Mouse (Mus musculus): ENCODE measurements around the gene Zc3h4. TPM values are rescaled to one million over a fixed set of nuclear protein-coding genes. Genes with fewer than 3 reads are reported as not detected.

The Zc3h4 gene
- polyA plus RNA-seq, 1 experiment from 2014 or later, result 26.1 TPM

DNA sequence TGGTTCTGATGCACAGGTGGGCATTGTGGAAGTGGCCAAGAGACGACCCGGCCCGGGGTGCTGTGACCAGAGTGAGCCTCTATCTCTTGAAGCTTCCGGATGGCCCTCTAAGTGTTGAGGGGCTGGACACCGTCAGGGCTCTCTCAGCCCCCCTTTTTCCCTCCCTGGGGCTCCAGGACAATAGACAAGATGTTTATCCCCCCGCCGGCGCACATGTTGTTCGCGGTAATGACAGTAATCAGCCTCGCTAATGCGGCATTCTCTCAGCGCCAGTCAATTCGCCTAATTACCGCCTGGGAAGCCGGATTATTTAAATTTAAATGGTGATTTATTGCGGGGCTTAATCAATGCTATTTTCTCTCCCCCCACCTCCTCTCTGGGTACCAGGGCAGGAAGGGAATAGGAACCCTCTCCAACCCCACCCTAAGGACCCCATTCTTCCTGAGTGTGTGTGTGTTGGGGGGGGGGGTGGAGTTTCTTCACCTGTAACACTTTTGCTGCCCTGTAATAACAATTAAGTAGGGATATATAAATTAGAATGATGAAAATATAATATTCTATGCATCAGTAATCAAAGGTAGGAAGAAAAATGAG is 71.5 kb downstream of the Zc3h4 start:
- Histone ChIP-seq H3K9ac (no peak overlapping the region), H3K4me2 (replicated peaks) (no peak overlapping the region), H3K9me3 (no peaks in the 10 kb centered on the region), H3K4me3 (no peak overlapping the region), H3K36me3 (no peaks in the 10 kb centered on the region), H3K27me3 (peaks cover 66% of the 10 kb centered on the region), H3K4me1 (peaks cover 13% of the 10 kb centered on the region), H3K27ac (no peak overlapping the region)
- WGBS, result 5% methylated on average over 17 of the region's 17 CpGs
- ATAC-seq (ENCODE audit: insufficient number of reproducible peaks, insufficient read depth, low FRiP score, low TSS enrichment), result no peak

DNA sequence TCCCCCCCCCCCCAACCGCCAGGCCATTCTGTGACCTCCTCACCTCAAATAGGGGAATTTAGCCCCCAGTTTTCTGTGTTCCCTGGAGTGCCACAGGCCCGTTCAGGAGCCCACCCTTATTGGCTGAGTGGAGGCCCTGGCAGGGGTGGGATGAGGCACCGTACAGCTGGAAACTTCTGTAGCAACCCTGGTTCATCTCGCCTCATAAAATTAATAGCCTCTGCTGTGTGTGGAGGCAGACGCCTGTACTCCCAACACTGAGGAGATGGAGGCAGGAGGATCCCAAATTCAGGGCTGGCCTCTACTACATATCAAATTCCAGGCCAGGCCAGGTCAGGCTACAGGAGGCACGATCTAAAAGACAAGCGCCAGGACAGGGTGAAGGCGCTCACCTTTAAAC is 73.1 kb downstream of the Zc3h4 start:
- Histone ChIP-seq H3K4me1 (peaks cover 13% of the 10 kb centered on the region), H3K4me2 (replicated peaks) (no peak overlapping the region), H3K27me3 (peaks cover 72% of the 10 kb centered on the region), H3K27ac (no peak overlapping the region), H3K36me3 (no peaks in the 10 kb centered on the region), H3K9me3 (no peaks in the 10 kb centered on the region), H3K9ac (no peak overlapping the region), H3K4me3 (no peak overlapping the region)
- 53% methylated on average over 8 of the region's 8 CpGs for WGBS
- no peak for ATAC-seq (ENCODE audit: insufficient number of reproducible peaks, insufficient read depth, low FRiP score, low TSS enrichment)

DNA sequence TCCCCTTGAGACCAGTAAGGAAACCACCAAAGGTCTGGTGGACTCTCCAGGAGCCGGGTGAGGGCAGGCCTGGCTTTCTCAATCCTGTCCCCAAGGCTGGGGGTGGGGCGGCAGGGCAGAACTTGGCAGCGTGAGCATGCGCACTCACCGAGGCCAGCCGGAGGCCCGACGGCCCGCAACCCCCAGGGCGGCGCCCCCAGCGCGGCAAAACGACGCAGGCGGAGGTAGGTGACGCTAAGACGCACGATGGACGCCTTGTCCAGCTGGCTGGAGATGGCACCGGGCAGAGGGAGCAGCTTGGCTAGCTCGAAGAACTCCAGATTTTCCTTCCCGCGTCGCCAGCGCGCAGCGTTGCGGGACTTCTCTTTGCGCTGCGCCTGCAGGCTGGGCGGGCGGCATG is 73.7 kb downstream of the Zc3h4 start:
- Histone ChIP-seq H3K4me3 (peak overlapping the region; percentile 17; the same call in 1 of the 2 replicates), H3K27ac (no peak overlapping the region), H3K9ac (0 out of 2 replicates have a peak overlapping the region, but pooled peaks have one; percentile 19), H3K36me3 (no peaks in the 10 kb centered on the region), H3K4me2 (replicated peaks) (peak overlapping the region; percentile 33), H3K4me1 (peaks cover 13% of the 10 kb centered on the region), H3K9me3 (no peaks in the 10 kb centered on the region), H3K27me3 (peaks cover 72% of the 10 kb centered on the region)
- ATAC-seq (ENCODE audit: insufficient number of reproducible peaks, insufficient read depth, low FRiP score, low TSS enrichment), result no peak
- 5% methylated on average over 33 of the region's 33 CpGs for WGBS

GRCm38 (mm10) chr7:16475321-16475720 is 74.6 kb downstream of the Zc3h4 start:
- peaks cover 72% of the 10 kb centered on the region for H3K27me3 ChIP-seq
- no peak overlapping the region for H3K27ac ChIP-seq
- H3K4me1 ChIP-seq, result peaks cover 13% of the 10 kb centered on the region
- peak overlapping the region; percentile 19 for H3K4me2 ChIP-seq (replicated peaks)
- no peaks in the 10 kb centered on the region for H3K36me3 ChIP-seq
- no peak overlapping the region for H3K9ac ChIP-seq
- H3K9me3 ChIP-seq, result no peaks in the 10 kb centered on the region
- peak overlapping the region; percentile 21 for H3K4me3 ChIP-seq
- 4% methylated on average over 23 of the region's 23 CpGs for WGBS
- no peak for ATAC-seq (ENCODE audit: insufficient number of reproducible peaks, insufficient read depth, low FRiP score, low TSS enrichment)

GRCm38 (mm10) chr7:16475764-16476599 is 75.3 kb downstream of the Zc3h4 start:
- no peaks in the 10 kb centered on the region for H3K9me3 ChIP-seq
- no peaks in the 10 kb centered on the region for H3K36me3 ChIP-seq
- peak overlapping the region; percentile 50 for H3K4me2 ChIP-seq (replicated peaks)
- peaks cover 67% of the 10 kb centered on the region for H3K27me3 ChIP-seq
- H3K4me1 ChIP-seq, result peaks cover 13% of the 10 kb centered on the region
- H3K9ac ChIP-seq, result no peak overlapping the region
- ATAC-seq (ENCODE audit: insufficient number of reproducible peaks, insufficient read depth, low FRiP score, low TSS enrichment), result no peak
- 1% methylated on average over 59 of the region's 59 CpGs for WGBS
- peak overlapping the region; percentile 31 for H3K4me3 ChIP-seq
- no peak overlapping the region for H3K27ac ChIP-seq

DNA sequence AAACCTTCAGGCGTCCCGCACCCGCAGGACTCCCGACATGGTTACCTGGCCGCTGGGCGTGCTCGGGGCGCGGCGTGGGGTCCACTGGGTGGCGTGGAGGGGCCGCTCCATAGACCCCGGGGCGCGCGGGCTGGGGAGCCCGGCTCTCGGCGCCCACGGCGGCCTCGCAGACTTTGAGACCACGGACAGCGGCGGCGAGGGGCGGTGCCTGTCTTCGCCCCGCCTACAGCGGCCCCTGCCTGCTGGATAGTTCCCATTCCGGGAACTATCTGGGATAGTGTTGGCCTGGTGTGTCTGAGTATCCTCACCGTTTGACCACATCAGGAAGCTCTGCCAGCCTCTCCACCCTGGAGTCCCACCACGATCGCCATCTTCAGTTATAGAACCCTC is 75.9 kb downstream of the Zc3h4 start:
- Histone ChIP-seq H3K4me3 (peak overlapping the region; percentile 31), H3K4me1 (peaks cover 13% of the 10 kb centered on the region), H3K9ac (no peak overlapping the region), H3K4me2 (replicated peaks) (peak overlapping the region; percentile 50), H3K27ac (no peak overlapping the region), H3K36me3 (no peaks in the 10 kb centered on the region), H3K27me3 (peaks cover 61% of the 10 kb centered on the region), H3K9me3 (no peaks in the 10 kb centered on the region)
- no peak for ATAC-seq (ENCODE audit: insufficient number of reproducible peaks, insufficient read depth, low FRiP score, low TSS enrichment)
- WGBS, result 3% methylated on average over 34 of the region's 34 CpGs

DNA sequence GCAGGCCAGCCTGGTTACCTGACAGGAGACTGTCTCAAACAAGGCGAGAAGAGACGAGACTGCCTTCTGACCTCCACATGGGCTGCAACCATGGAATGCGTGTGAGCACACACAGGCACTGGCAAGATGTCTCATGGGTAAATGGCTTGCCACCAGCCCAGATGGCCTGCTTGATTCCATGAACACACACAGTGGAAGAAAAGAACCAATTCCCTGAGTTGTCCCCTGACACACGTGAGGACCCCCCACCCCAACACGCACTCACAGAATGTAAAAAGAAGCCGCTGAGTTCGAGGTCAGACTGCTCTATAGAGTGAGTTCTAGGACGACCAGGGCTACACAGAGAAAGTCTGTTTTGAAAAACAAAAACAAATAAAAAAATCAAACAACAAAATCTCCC is 76.9 kb downstream of the Zc3h4 start, which contains the start of gene Npas1:
Npas1 (minus strand) TSS at position 101 of the 400 bp plus-strand sequence.
- no peak for ATAC-seq (ENCODE audit: insufficient number of reproducible peaks, insufficient read depth, low FRiP score, low TSS enrichment)
- Histone ChIP-seq H3K27ac (no peak within 1 kb of the TSS), H3K9ac (no peak within 1 kb of the TSS), H3K4me2 (replicated peaks) (peak within 1 kb of the TSS; percentile 50), H3K36me3 (no peaks in the 10 kb centered on the region), H3K9me3 (no peaks in the 10 kb centered on the region), H3K27me3 (peaks cover 52% of the 10 kb centered on the region), H3K4me1 (peaks cover 13% of the 10 kb centered on the region), H3K4me3 (peak within 1 kb of the TSS; percentile 31)
- WGBS, result 85% methylated on average over 8 of the region's 8 CpGs

Other genes starting within 250 kb of the Zc3h4 start
- gene Meis3, start 225.8 kb upstream of the Zc3h4 start, polyA plus RNA-seq (2016; fragmentation: Nextera tagmentation; extraction: Ambion mirVana), result 48.8 and 58.5 TPM in 2 replicates
- gene Dhx34, start 178.9 kb upstream of the Zc3h4 start, polyA plus RNA-seq (2016; fragmentation: Nextera tagmentation; extraction: Ambion mirVana), result 16.6 and 18.2 TPM in 2 replicates
- 0.09 TPM in 1 of 2 replicates, not detected in the other for gene C5ar2, start 156.8 kb upstream of the Zc3h4 start, polyA plus RNA-seq (2016; fragmentation: Nextera tagmentation; extraction: Ambion mirVana)
- 0.87 and 1.1 TPM in 2 replicates for gene C5ar1, start 141.4 kb upstream of the Zc3h4 start, polyA plus RNA-seq (2016; fragmentation: Nextera tagmentation; extraction: Ambion mirVana)
- gene Inafm1, start 127.3 kb upstream of the Zc3h4 start, polyA plus RNA-seq (2016; fragmentation: Nextera tagmentation; extraction: Ambion mirVana), result 22.8 and 24.8 TPM in 2 replicates
- gene Ccdc9, start 114.1 kb upstream of the Zc3h4 start, polyA plus RNA-seq (2016; fragmentation: Nextera tagmentation; extraction: Ambion mirVana), result 45.7 and 49.2 TPM in 2 replicates
- 7.4 and 8.5 TPM in 2 replicates for gene Bbc3, start 92.5 kb upstream of the Zc3h4 start, polyA plus RNA-seq (2016; fragmentation: Nextera tagmentation; extraction: Ambion mirVana)
- 386 and 405 TPM in 2 replicates for gene Sae1, start 13.1 kb upstream of the Zc3h4 start, polyA plus RNA-seq (2016; fragmentation: Nextera tagmentation; extraction: Ambion mirVana)
- gene Tmem160, start 51.9 kb downstream of the Zc3h4 start, polyA plus RNA-seq (2016; fragmentation: Nextera tagmentation; extraction: Ambion mirVana), result 57.7 and 66.8 TPM in 2 replicates
- 0.72 and 0.85 TPM in 2 replicates for gene Npas1, start 76.8 kb downstream of the Zc3h4 start, polyA plus RNA-seq (2016; fragmentation: Nextera tagmentation; extraction: Ambion mirVana)
- 32.2 and 32.6 TPM in 2 replicates for gene Arhgap35, start 214.1 kb downstream of the Zc3h4 start, polyA plus RNA-seq (2016; fragmentation: Nextera tagmentation; extraction: Ambion mirVana)